Mouse (Mus musculus) lung, postnatal 0 days (tissue): Measurements from ENCODE around the gene Selenov.
A peak's percentile ranks its signal among the peaks of the same experiment; 100 is the strongest.

Experiments
- CTCF ChIP-seq: IDR thresholded peaks from 2 replicates; pipeline ENCODE4 v1.5.1; 2016; ENCODE audit warnings: antibody characterized with exemption, mild to moderate bottlenecking
- EP300 ChIP-seq: IDR thresholded peaks from 2 replicates; pipeline ENCODE4 v1.6.1; 2016; ENCODE audit warnings: antibody characterized with exemption, mild to moderate bottlenecking, control low read depth

DNA sequence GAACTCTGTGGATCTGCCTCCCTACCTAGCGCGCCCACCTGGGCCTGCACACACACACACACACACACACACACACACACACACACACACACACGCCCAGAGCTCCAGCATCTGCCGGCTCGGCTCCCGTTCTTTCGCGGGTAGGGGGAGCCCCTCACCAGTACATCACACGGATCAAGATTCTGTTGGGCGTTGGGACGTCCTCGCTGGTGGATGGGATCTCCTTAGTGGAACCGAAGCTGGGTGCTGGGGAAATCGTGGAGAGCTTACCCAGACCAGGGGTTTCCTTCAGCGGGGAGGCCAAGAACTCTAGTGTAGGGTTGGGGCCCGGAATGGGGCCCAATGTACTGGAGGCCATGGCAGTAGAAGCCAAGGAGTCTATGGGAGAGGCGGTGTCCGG is 821 bp downstream of the Selenov start:
- TF ChIP-seq CTCF (peak; percentile 29; the same call in 1 of the 2 replicates), EP300 (no peak)
